Mouse (Mus musculus) brain, embryonic 14.5 days (tissue): ENCODE data around the gene Chm. TPM values are rescaled to one million over a fixed set of nuclear protein-coding genes. Genes with fewer than 3 reads are reported as not detected.
"Not testable (repeated sequence)": the region's sequence is repeated elsewhere in the genome, so short reads cannot be mapped to it uniquely, and the experiment has no call there.

Source experiments
- DNase-seq: peaks from one replicate; pipeline ENCODE4 v3.0.0-alpha.2; 2011; ENCODE audit warnings: low read depth
- CTCF ChIP-seq: fragments of 200-500 bp; IDR thresholded peaks from 2 replicates; pipeline ENCODE4 v1.5.1; 2012; ENCODE audit warnings: inconsistent platforms, mild to moderate bottlenecking, moderate library complexity, borderline replicate concordance; ENCODE audit not compliant: insufficient read depth, insufficient read length; ENCODE audit errors: extremely low read depth
- POLR2A ChIP-seq: fragments of 200-500 bp; IDR thresholded peaks from 2 replicates; pipeline ENCODE4 v1.6.1; 2012; ENCODE audit warnings: mild to moderate bottlenecking, inconsistent platforms, borderline replicate concordance; ENCODE audit not compliant: poor library complexity, insufficient read depth, insufficient read length, severe bottlenecking; ENCODE audit errors: extremely low read depth
- polyA plus RNA-seq: library from polyadenylated mRNA; depleted of rRNA; stranded (reverse); fragments of >200 nt; gene quantifications from 2 replicates; pipeline ENCODE4 v1.2.3, GENCODE M21; 2012; rRNA removed

Gene Chm
- 5.3 and 10.0 TPM in 2 replicates for polyA plus RNA-seq

- no peak for TF ChIP-seq CTCF
- no peak for TF ChIP-seq POLR2A
- DNase-seq = peak; percentile 92
Measured at GRCm38 (mm10) chrX:113185230-113185985, at the start of gene Chm. TSS of gene Chm (minus strand) at chrX:113185517.

DNA sequence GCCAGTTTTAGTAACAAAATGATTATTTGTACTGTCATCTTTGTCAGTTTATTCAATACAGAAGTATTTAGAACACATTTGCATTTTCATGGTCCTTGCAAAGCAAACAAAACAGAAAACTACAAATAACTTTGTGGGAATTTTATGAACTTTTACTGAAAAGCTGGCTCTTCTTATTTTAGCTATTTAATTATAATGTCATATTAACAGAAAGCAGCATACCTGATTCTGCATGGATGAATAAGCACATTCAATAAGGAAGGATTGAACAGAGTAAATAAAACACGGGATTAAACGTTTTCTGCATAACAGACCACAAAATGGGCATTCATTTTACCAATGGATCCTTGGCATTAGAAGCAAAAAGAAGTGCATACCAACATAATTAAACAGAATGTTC lies 8.6 kb upstream of the Chm start:
- peak; percentile 1 for DNase-seq
- TF ChIP-seq CTCF = no peak
- TF ChIP-seq POLR2A = no peak

DNA sequence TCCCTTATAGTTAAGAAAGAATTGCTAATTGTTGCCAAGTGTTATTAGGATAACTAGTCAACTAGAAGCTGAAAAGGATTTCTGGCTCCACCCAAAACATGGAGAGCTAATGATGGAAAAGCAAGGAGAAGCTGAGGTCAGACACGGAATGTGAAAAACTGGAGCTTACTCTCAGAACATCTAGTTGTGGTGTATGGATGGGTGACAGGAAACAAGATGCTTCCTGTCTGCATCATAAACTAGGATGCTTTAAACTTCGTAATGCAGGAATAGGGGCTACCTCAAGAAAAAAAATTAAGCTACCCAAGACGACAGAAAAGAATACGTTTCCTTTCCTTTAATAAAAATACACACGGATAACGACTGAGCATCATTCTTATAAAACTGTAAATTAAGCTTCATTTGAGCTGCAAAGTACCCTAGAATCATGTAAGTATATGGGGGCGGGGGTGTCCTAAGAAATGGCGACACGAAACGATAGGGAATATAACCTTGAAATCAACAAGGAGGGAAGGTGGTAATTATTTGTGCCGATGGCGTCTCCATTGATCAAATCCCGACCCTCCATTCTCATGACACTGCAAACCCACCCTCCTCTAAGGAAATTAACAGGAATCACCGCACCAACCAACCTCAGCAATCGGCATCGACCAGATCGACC lies 618 bp downstream of the Chm start:
- peak; percentile 37 for DNase-seq
- TF ChIP-seq CTCF (no peak), POLR2A (no peak)

DNA sequence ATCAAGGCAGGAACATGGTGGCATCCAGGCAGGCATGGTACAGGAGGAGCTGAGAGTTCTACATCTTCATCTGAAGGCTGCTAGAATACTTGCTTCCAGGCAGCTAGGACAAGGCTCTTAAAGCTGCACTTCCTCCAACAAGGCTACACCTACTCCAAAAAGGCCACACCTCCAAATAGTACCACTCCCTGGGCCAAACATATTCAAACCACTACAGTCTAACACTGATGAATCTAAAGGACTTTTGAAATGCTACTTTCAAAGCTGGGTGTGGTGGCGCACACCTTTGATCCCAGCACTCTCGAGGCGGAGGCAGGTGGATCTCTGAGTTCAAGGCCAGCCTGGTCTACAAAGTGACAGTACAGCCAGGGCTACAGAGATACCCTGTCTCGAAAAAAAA lies 4.5 kb downstream of the Chm start:
- not testable (repeated sequence) for DNase-seq

- TF ChIP-seq CTCF (no peak), POLR2A (no peak)
- DNase-seq = no peak
Measured at GRCm38 (mm10) chrX:113172766-113173165, 12.6 kb downstream of the Chm start.

- no peak for TF ChIP-seq CTCF
- TF ChIP-seq POLR2A = no peak
- DNase-seq = no peak
Measured at GRCm38 (mm10) chrX:113172271-113172670, 13.0 kb downstream of the Chm start.

DNA sequence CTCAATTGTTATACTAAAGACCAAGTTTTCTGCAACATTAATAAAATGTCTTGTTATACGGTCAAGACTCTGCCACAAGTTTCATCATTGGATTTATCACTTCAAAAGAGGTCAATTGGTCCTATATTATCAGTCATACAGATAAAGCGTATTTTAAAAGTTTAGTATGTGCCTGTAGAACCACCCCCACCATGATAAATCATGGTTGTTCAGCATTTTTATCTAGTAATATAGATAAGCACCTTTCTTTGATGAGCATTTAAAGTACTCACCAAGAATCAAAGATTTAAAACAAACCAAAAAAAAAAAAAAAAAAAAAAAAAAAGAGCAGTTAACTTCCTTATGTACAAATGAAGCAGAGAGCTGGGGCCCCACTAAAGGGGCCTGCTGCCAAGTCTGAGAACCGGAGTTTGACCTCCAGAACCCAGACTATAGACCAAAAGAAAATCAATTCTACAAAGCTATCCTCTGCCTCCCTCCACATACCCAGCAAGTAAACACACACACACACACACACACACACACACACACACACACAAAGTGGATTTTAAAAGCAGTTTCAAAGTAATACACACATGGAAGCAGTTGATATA lies 25.0 kb downstream of the Chm start:
- TF ChIP-seq POLR2A (no peak), CTCF (no peak)
- DNase-seq = no peak

DNA sequence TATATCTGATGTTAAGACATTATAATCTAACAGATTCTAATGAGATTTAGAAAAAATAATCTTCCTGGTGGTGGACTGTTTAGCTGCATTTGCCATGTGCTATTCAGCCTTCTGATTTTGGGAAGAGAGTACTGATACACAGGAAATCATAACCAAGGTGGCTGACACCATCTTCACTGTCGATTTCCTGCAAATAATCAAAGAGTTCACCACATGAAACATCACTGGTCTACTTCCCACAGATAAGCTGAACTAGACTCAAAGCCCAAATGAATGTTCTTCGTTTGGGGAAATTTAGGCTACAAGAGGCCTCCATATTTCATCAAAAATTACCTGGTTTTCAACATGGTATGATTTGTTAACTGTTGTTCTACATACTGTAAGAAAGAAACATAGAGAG lies 101.1 kb downstream of the Chm start:
- TF ChIP-seq POLR2A = no peak
- TF ChIP-seq CTCF = no peak
- DNase-seq = no peak

DNA sequence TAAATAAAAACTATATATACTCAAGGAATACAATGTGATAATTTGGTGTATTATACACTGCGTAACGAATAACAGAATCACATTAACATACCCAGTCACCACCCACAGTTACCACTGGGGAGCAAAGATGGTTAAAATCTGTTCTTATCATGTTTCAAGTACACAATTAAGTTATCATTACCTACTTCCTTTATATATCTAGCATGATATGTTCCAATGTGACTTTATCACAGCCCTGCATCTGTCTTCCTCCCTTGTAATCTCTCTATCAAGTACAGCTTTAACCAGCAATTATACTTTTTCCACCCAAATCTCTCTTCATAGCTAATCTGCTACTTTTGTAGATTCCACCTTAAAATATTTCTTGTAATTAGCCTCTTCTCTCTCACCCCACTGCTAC lies 109.3 kb downstream of the Chm start:
- no peak for DNase-seq
- TF ChIP-seq POLR2A (no peak), CTCF (no peak)

- TF ChIP-seq POLR2A = no peak
- no peak for TF ChIP-seq CTCF
- no peak for DNase-seq
Measured at GRCm38 (mm10) chrX:113074823-113075222, 110.5 kb downstream of the Chm start.

DNA sequence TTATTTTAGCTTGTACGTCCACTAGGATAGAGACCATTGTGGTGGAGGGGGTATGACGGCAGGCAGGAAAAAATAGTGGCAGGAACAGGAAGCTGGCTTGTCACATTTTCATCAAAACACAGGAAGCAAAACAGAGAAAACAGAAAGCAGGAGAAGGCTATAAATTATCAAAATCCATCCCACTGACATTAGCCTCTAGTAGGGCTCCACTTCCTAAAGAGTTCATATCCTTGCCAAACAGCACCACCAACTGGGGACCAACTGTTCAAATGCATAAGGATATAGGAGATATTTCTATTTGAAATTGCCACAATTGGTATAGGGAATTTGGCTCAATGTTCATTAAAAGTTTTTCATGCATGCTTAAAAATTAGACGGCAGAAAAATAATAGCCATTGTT lies 181.7 kb downstream of the Chm start:
- DNase-seq = no peak
- TF ChIP-seq CTCF (no peak), POLR2A (no peak)

DNA sequence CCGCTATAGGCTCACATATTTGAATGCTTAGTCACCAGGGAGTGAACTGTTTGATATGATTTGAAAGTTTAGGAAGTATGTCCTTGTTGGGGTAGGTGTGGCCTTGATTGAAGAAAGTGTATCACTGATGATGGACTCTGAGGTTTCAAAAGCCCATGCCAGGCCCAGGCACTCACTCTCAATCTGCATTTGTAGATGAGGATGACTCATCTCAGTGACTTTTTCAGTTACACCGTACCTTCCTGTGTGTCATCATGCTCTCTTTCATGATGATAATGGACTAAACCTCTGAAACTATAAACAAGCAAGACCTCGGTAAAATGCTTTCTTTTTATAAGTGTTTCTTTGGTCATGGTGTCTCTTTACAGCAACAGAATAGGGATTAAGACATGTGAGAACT lies 183.1 kb downstream of the Chm start:
- TF ChIP-seq POLR2A (no peak), CTCF (no peak)
- DNase-seq = no peak

Other genes with a start within 250 kb of the Chm start
- gene Dach2, start 112.0 kb upstream of the Chm start, polyA plus RNA-seq = 3.3 and 5.5 TPM in 2 replicates